Mouse (Mus musculus) lung, embryonic 16.5 days (tissue): ENCODE results near the gene Bmp2k. TPM values are rescaled to one million over a fixed set of nuclear protein-coding genes. Genes with fewer than 3 reads are reported as not detected.

Experiments used
- ATAC-seq: fragments of 200-750 bp; cut with Nextera tagmentation; 2 replicates; pipeline ENCODE4 v1.8.0; 2017; ENCODE audit warnings: low read depth, mild to moderate bottlenecking, moderate library complexity
- H3K27ac ChIP-seq: fragments of 300-500 bp; sonication (generic); 2 replicates; pipeline ENCODE4 v1.5.1; 2014; ENCODE audit warnings: mild to moderate bottlenecking, control low read depth, low read length
- H3K27me3 ChIP-seq: fragments of 300-500 bp; sonication (generic); 2 replicates; pipeline ENCODE4 v1.6.1; 2014; ENCODE audit warnings: low read depth, low read length, mixed read lengths; ENCODE audit not compliant: control insufficient read depth, insufficient read depth
- H3K36me3 ChIP-seq: fragments of 300-500 bp; sonication (generic); 2 replicates; pipeline ENCODE4 v1.6.1; 2014; ENCODE audit warnings: low read length; ENCODE audit not compliant: control insufficient read depth, insufficient read depth
- H3K4me1 ChIP-seq: fragments of 300-500 bp; sonication (generic); replicated peaks from 2 replicates; pipeline ENCODE4 v1.6.1; 2014; ENCODE audit warnings: low read length, mixed read lengths; ENCODE audit not compliant: control insufficient read depth, insufficient read depth
- H3K4me2 ChIP-seq: fragments of 300-500 bp; sonication (generic); 2 replicates; pipeline ENCODE4 v1.6.1; 2014; ENCODE audit warnings: low read depth, low read length, control low read depth
- H3K4me3 ChIP-seq: fragments of 300-500 bp; sonication (generic); 2 replicates; pipeline ENCODE4 v1.5.1; 2014; ENCODE audit warnings: mild to moderate bottlenecking, low read length, control low read depth
- H3K9ac ChIP-seq: fragments of 300-500 bp; sonication (generic); 2 replicates; pipeline ENCODE4 v1.6.1; 2014; ENCODE audit warnings: low read length, control low read depth
- H3K9me3 ChIP-seq: fragments of 300-500 bp; sonication (generic); 2 replicates; pipeline ENCODE4 v1.6.1; 2016; ENCODE audit warnings: low read length; ENCODE audit not compliant: control insufficient read depth
- WGBS: fragments of 180-500 bp; shearing (Covaris S2); extraction: QIAGEN DNeasy Blood & Tissue Kit; methylation state at CpG from one replicate; pipeline ENCODE4 v1.1.7; 2014; 5-methylcytosine and 5-hydroxymethylcytosine counted together
- polyA plus RNA-seq: library from polyadenylated mRNA; unstranded; fragments of >200 nt; fragmentation: Nextera tagmentation; extraction: Ambion mirVana; gene quantifications from 2 replicates; pipeline ENCODE4 v1.2.1, GENCODE M21; 2015

Gene Bmp2k
- polyA plus RNA-seq, 1 experiment from 2014 or later, result 11.5 TPM

DNA sequence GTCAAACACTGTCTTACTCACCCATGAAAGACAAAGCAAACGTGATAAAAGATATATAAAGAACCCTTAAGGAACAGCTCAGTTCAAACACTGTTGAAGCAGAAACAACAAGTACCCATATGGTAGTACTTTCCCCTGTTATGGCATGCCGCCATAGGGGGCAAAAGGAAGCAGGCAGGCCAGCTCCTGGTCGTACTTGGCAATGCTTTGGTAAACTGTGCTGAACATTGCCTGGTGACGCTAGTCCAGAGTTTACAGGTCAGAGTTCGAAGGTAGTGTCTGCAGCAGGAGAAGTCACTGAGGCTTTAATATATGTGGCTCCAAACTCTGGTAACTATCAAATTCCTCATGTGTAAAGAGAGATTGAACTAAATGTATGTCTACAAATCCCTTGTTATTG is 81.2 kb downstream of the Bmp2k start:
- H3K4me2 ChIP-seq, result no peak overlapping the region
- no peaks in the 10 kb centered on the region for H3K27me3 ChIP-seq
- no peak for ATAC-seq
- no peaks in the 10 kb centered on the region for H3K36me3 ChIP-seq
- H3K27ac ChIP-seq, result no peak overlapping the region
- H3K4me3 ChIP-seq, result no peak overlapping the region
- no peak overlapping the region for H3K9ac ChIP-seq
- 68% methylated on average over 5 of the region's 5 CpGs for WGBS
- H3K4me1 ChIP-seq, result no peaks in the 10 kb centered on the region
- H3K9me3 ChIP-seq, result no peaks in the 10 kb centered on the region

DNA sequence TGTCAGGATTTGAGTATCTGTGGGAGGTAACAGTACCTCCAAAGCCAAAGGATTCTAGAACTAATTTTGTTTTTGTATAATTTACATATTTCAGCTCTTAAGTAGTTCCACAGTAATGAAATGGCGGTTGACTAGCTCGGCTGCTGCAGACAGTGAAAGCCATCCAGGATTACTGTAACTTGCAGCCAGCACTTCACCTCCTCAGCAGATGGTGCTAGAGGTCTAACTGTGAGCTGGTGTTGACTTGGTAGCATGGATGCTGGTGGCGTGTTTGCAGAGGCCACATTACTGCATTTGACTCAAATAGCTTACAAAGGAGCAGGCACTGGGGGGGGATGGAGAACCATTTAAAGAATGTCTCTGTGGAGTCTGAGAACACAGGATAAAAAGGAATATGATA is 84.0 kb downstream of the Bmp2k start:
- WGBS, result 63% methylated on average over 3 of the region's 3 CpGs
- Histone ChIP-seq H3K9me3 (no peaks in the 10 kb centered on the region), H3K4me1 (no peaks in the 10 kb centered on the region), H3K27me3 (no peaks in the 10 kb centered on the region), H3K9ac (no peak overlapping the region), H3K27ac (no peak overlapping the region), H3K4me2 (no peak overlapping the region), H3K36me3 (no peaks in the 10 kb centered on the region), H3K4me3 (no peak overlapping the region)
- no peak for ATAC-seq

DNA sequence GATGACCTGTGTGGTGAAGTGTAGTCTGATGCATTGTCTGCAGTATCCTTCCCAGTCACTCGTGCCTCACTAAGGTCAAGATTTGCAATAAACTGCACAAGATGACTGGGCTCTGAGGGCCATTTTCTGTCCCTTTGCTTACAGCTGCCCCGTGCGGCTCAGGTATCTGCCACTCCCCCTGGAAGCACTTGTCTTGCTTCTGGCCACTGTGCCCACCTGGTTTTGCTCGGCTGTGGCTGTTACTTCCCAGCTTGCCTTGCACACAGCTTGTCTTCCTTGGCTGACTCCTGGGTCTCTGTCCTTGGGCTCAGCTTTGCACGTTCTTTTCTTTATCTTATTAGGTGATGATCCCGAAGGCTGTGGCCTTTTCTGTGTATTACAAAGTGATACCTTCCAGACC is 86.2 kb downstream of the Bmp2k start:
- no peaks in the 10 kb centered on the region for H3K4me1 ChIP-seq
- no peak overlapping the region for H3K4me3 ChIP-seq
- 69% methylated on average over 6 of the region's 6 CpGs for WGBS
- peaks cover 8% of the 10 kb centered on the region; the same call in 1 of the 2 replicates for H3K36me3 ChIP-seq
- H3K9ac ChIP-seq, result no peak overlapping the region
- H3K4me2 ChIP-seq, result no peak overlapping the region
- no peak for ATAC-seq
- H3K9me3 ChIP-seq, result no peaks in the 10 kb centered on the region
- no peaks in the 10 kb centered on the region for H3K27me3 ChIP-seq
- H3K27ac ChIP-seq, result no peak overlapping the region

DNA sequence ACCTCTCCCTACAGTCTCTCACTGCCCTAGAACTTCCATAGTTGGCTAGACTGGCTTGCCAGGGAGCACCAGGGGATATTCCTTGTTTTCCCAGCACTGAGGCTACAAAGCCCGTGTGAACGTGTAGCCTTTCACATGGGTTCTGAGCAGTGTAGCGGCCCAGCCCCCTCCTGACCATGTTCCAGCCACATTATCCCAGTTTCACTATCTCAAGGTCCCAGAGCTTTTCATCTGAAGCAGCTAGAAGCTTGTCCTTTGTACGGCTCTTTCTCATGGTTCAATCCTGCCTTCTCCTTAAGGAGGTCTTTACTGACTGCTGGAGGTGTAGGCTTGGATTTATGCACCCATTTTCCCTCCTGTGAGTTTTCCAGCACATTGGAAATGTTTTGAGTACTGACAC is 87.1 kb downstream of the Bmp2k start:
- Histone ChIP-seq H3K9ac (no peak overlapping the region), H3K27ac (no peak overlapping the region), H3K4me2 (no peak overlapping the region), H3K36me3 (peaks cover 8% of the 10 kb centered on the region; the same call in 1 of the 2 replicates), H3K9me3 (no peaks in the 10 kb centered on the region), H3K4me1 (no peaks in the 10 kb centered on the region), H3K4me3 (no peak overlapping the region), H3K27me3 (no peaks in the 10 kb centered on the region)
- 89% methylated on average over 4 of the region's 4 CpGs for WGBS
- no peak for ATAC-seq

DNA sequence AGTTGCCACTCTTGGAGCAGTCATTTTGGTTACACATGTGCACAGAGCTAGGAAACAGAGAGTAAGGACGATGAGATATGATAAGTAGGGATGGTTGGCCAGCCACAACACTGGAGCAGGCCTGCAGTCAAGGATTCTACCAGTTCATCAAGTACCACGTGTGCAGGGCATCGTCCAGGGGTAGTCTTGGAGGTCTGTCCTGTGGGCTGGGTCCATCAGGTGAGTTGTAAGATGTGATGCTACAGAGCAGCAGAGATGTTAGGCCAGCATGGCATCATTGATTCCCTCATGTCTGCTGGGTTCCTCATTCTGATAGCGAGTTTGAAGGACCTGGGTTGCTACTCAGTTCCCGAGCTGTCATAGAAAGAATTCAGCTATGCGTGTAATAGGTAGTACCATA is 87.6 kb downstream of the Bmp2k start:
- H3K27me3 ChIP-seq, result no peaks in the 10 kb centered on the region
- WGBS, result 93% methylated on average over 6 of the region's 6 CpGs
- H3K9ac ChIP-seq, result no peak overlapping the region
- no peak overlapping the region for H3K4me3 ChIP-seq
- no peak for ATAC-seq
- no peak overlapping the region for H3K27ac ChIP-seq
- no peaks in the 10 kb centered on the region for H3K9me3 ChIP-seq
- no peak overlapping the region for H3K4me2 ChIP-seq
- H3K36me3 ChIP-seq, result peaks cover 8% of the 10 kb centered on the region; the same call in 1 of the 2 replicates
- H3K4me1 ChIP-seq, result peaks cover 3% of the 10 kb centered on the region; the same call in 1 of the 2 replicates

DNA sequence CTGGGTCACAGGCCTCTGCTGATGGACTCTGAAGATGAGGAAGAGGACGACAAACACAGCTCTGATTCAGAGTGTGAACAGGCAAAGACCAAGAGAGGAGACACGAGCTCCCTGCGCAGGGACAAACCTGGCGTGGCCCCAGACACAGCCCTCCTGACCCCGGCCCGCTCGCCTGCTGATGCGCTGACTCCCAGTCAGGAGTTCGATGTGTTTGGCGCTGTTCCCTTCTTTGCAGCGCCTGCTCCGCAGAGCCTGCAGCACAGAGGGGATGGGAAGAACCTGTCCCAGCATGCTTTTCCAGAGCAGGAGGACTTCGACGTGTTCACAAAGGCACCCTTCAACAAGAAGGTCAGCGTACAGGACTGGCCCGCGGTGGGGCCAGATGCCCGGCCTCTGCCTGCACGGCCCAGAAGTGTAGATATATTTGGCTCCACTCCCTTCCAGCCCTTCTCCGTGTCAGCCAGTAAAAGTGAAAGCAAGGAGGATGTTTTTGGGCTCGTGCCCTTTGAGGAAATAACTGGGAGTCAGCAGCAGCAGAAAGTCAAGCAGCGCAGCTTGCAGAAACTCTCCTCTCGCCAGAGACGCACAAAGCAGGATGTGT is 89.6 kb downstream of the Bmp2k start:
- peak overlapping the region; percentile 39; the same call in 1 of the 2 replicates for H3K27ac ChIP-seq
- peaks cover 8% of the 10 kb centered on the region; the same call in 1 of the 2 replicates for H3K36me3 ChIP-seq
- no peaks in the 10 kb centered on the region; the same call in 1 of the 2 replicates for H3K9me3 ChIP-seq
- H3K4me1 ChIP-seq, result peaks cover 4% of the 10 kb centered on the region; the same call in 1 of the 2 replicates
- H3K4me2 ChIP-seq, result peak overlapping the region; percentile 21; the same call in 1 of the 2 replicates
- no peak overlapping the region for H3K9ac ChIP-seq
- ATAC-seq, result peak; percentile 43; the same call in 1 of the 2 replicates
- H3K4me3 ChIP-seq, result no peak overlapping the region
- WGBS, result 77% methylated on average over 24 of the region's 24 CpGs
- no peaks in the 10 kb centered on the region for H3K27me3 ChIP-seq

DNA sequence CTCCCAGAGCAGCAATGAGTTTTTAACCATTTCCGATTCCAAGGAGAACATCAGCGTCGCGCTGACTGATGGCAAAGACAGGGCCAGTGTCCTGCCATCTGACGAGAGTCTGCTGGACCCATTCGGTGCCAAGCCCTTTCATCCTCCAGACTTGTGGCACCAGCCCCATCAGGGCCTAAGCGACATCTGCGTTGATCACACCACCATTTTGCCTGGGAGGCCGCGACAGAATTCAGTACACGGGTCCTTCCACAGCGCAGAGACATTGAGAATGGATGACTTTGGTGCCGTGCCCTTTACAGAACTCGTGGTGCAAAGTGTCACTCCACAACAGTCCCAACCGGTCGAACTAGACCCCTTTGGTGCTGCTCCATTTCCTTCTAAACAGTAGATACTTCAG is 90.3 kb downstream of the Bmp2k start:
- Histone ChIP-seq H3K4me3 (no peak overlapping the region), H3K4me1 (peaks cover 4% of the 10 kb centered on the region; the same call in 1 of the 2 replicates), H3K4me2 (0 out of 2 replicates have a peak overlapping the region, but pooled peaks have one; percentile 21), H3K9me3 (no peaks in the 10 kb centered on the region; the same call in 1 of the 2 replicates), H3K36me3 (peaks cover 8% of the 10 kb centered on the region; the same call in 1 of the 2 replicates), H3K27me3 (no peaks in the 10 kb centered on the region), H3K27ac (peak overlapping the region; percentile 39; the same call in 1 of the 2 replicates), H3K9ac (no peak overlapping the region)
- ATAC-seq, result no peak
- WGBS, result 82% methylated on average over 16 of the region's 16 CpGs

DNA sequence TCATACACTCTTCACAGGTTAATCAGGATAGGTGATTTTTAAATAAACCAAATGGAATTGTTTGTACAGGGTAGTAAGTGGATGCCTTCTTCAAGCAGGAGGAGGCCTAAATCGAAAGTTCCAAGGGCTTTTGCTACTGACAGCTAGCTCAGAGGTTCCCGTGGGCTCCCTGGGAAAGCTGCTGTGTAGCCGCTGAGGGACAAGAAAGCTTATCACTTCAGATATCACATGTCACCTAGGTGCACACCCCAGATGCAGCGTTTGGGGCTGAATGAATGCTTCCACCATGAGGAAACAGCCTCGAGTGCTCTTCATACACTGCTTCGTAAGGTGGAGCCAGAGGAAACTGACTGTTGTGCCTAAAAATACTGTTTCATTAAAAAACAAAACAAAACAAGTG is 90.7 kb downstream of the Bmp2k start:
- WGBS, result 53% methylated on average over 6 of the region's 6 CpGs
- H3K4me2 ChIP-seq, result no peak overlapping the region
- ATAC-seq, result no peak

DNA sequence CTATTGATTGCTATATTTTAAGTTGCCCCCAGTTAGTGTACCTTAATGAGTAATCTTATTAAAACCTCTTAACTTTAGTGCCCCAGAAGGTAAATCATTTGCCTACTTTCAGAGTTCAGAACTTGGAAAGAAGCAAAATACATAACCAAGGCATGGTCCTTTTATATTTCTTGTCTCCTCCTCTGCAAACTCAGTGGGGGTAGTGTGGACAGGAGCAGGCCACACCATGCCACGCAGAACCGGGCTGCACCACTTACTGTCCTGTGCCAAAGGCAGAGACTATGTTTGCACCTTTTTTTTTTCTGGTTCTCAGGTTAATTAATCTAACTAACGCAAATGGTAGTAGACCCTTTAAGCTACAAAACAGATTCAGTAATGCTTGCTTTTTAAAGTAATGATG is 91.9 kb downstream of the Bmp2k start:
- WGBS, result 90% methylated on average over 3 of the region's 3 CpGs
- no peak overlapping the region for H3K4me2 ChIP-seq
- H3K4me3 ChIP-seq, result no peak overlapping the region
- no peak overlapping the region for H3K27ac ChIP-seq
- H3K27me3 ChIP-seq, result no peaks in the 10 kb centered on the region
- no peaks in the 10 kb centered on the region; the same call in 1 of the 2 replicates for H3K9me3 ChIP-seq
- H3K4me1 ChIP-seq, result peaks cover 4% of the 10 kb centered on the region; the same call in 1 of the 2 replicates
- no peak overlapping the region for H3K9ac ChIP-seq
- ATAC-seq, result no peak
- peaks cover 8% of the 10 kb centered on the region; the same call in 1 of the 2 replicates for H3K36me3 ChIP-seq

More for the DNA sequence above, 90.7 kb downstream of the Bmp2k start:
- no peak overlapping the region for H3K9ac ChIP-seq
- no peak overlapping the region for H3K4me3 ChIP-seq
- H3K4me1 ChIP-seq, result peaks cover 4% of the 10 kb centered on the region; the same call in 1 of the 2 replicates
- H3K27me3 ChIP-seq, result no peaks in the 10 kb centered on the region
- no peak overlapping the region for H3K27ac ChIP-seq
- H3K36me3 ChIP-seq, result peaks cover 8% of the 10 kb centered on the region; the same call in 1 of the 2 replicates
- no peaks in the 10 kb centered on the region; the same call in 1 of the 2 replicates for H3K9me3 ChIP-seq
